Mouse (Mus musculus) heart, postnatal 0 days (tissue): ENCODE data around the gene Neurl1b. TPM values are rescaled to one million over a fixed set of nuclear protein-coding genes. Genes with fewer than 3 reads are reported as not detected.
A peak's percentile ranks its signal among the peaks of the same experiment; 100 is the strongest.

ENCODE experiments used
- ATAC-seq: fragments of 200-750 bp; cut with Nextera tagmentation; 2 replicates; pipeline ENCODE4 v1.8.0; 2017; ENCODE audit warnings: low read depth, moderate number of reproducible peaks, moderate library complexity; ENCODE audit not compliant: insufficient read depth
- DNase-seq: peaks from one replicate; pipeline ENCODE4 v3.0.0-alpha.2; 2016; ENCODE audit warnings: low spot score
- H3K27ac ChIP-seq: fragments of 300-500 bp; sonication (generic); 2 replicates; pipeline ENCODE4 v1.5.1; 2014; ENCODE audit warnings: low read depth, mild to moderate bottlenecking
- H3K27me3 ChIP-seq: fragments of 300-500 bp; sonication (generic); 2 replicates; pipeline ENCODE4 v1.6.1; 2014; ENCODE audit warnings: low read length, mixed read lengths; ENCODE audit not compliant: control insufficient read depth, insufficient read depth
- H3K36me3 ChIP-seq: fragments of 300-500 bp; sonication (generic); replicated peaks from 2 replicates; pipeline ENCODE4 v1.6.1; 2014; ENCODE audit warnings: low read length, mixed read lengths; ENCODE audit not compliant: control insufficient read depth, insufficient read depth
- H3K4me1 ChIP-seq: fragments of 300-500 bp; sonication (generic); 2 replicates; pipeline ENCODE4 v1.6.1; 2014; ENCODE audit warnings: antibody characterized with exemption; ENCODE audit not compliant: control insufficient read depth, insufficient read depth
- H3K4me2 ChIP-seq: fragments of 300-500 bp; sonication (generic); 2 replicates; pipeline ENCODE4 v1.6.1; 2014; ENCODE audit warnings: low read depth, mild to moderate bottlenecking, low read length, moderate library complexity
- H3K4me3 ChIP-seq: fragments of 300-500 bp; sonication (generic); 2 replicates; pipeline ENCODE4 v1.5.1; 2014; ENCODE audit warnings: low read depth, low read length
- H3K9ac ChIP-seq: fragments of 300-500 bp; sonication (generic); replicated peaks from 2 replicates; pipeline ENCODE4 v1.6.1; 2014; ENCODE audit warnings: low read depth, low read length, mixed read lengths
- H3K9me3 ChIP-seq: fragments of 300-500 bp; sonication (generic); replicated peaks from 2 replicates; pipeline ENCODE4 v1.6.1; 2016; ENCODE audit warnings: low read length; ENCODE audit not compliant: control insufficient read depth
- CTCF ChIP-seq: IDR thresholded peaks from 2 replicates; pipeline ENCODE4 v1.5.1; 2016; ENCODE audit warnings: antibody characterized with exemption, control low read depth, low read depth
- EP300 ChIP-seq: IDR thresholded peaks from 2 replicates; pipeline ENCODE4 v1.6.1; 2016; ENCODE audit warnings: antibody characterized with exemption, low read depth
- WGBS: fragments of 180-500 bp; shearing (Covaris S2); extraction: QIAGEN DNeasy Blood & Tissue Kit; methylation state at CpG from one replicate; pipeline ENCODE4 v1.1.7; 2014; 5-methylcytosine and 5-hydroxymethylcytosine counted together
- polyA plus RNA-seq: library from polyadenylated mRNA; unstranded; fragments of >200 nt; fragmentation: Nextera tagmentation; extraction: Ambion mirVana; gene quantifications from 2 replicates; pipeline ENCODE4 v1.2.1, GENCODE M21; 2015
- total RNA-seq: library from RNA; depleted of rRNA; stranded (reverse); fragments of >200 nt; gene quantifications from 2 replicates; pipeline ENCODE4 v1.2.3, GENCODE M21; 2014; ENCODE audit warnings: low replicate concordance

Gene Neurl1b
- total and polyA plus RNA-seq, 2 experiments from 2014 or later: 1.6 to 66.1 TPM

DNA sequence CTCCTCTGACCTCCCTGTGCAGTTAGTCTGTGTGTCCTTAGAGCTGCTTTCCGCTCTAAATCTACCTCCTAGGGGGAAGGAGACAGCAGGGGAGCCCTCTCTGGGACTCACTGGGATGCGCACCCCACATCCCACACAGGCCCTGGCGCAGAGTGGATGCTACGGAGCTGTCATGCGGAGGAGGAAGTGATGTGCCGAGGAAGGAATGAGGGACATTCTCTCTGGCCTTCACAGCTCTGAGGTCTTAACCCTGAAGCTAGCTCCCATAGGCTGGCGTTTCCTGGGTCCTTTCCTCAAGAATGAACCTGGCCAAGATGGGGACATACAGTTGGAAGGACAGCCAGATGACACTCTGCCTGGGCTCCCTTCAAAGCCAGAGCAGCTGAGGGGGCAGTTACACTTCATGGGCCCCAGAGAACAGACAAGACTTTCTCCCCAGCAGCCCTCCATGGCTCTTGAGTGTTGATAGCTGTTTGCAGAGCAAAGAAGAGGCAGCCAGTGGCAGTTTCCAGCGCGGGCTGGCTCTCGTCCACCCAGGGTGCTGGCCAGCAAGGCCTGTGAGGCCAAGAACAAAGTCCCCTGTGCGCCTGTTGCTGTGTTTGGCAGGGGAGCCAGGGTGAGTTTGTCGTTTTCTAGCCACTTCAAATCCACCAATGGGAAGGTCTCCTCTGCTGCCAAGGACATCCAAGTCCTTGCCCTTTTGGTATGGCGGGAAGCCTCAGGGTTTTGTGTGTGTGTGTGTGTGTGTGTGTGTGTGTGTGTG, 10.5 kb downstream of the Neurl1b start:
- TF ChIP-seq EP300: peak; percentile 79; the same call in 1 of the 2 replicates
- TF ChIP-seq CTCF: no peak
- DNase-seq: peak; percentile 91
- H3K36me3 ChIP-seq: no peaks in the 10 kb centered on the region; the same call in 1 of the 2 replicates
- peak overlapping the region; percentile 8; the same call in 1 of the 2 replicates for H3K4me2 ChIP-seq
- peak overlapping the region; percentile 91 for H3K27ac ChIP-seq
- no peak overlapping the region for H3K9ac ChIP-seq
- H3K4me3 ChIP-seq: no peak overlapping the region
- 28% methylated on average over 13 of the region's 13 CpGs for WGBS
- no peaks in the 10 kb centered on the region for H3K27me3 ChIP-seq
- H3K9me3 ChIP-seq: no peaks in the 10 kb centered on the region
- H3K4me1 ChIP-seq: peaks cover 30% of the 10 kb centered on the region
- peak; percentile 85 for ATAC-seq

GRCm38 (mm10) chr17:26433295-26433694, 18.7 kb downstream of the Neurl1b start:
- no peak for DNase-seq
- no peaks in the 10 kb centered on the region for H3K9me3 ChIP-seq
- H3K27me3 ChIP-seq: 0 out of 2 replicates have a peak, but pooled peaks cover 3% of the 10 kb centered on the region
- H3K9ac ChIP-seq: no peak overlapping the region
- no peak overlapping the region for H3K4me2 ChIP-seq
- no peak for ATAC-seq
- 54% methylated on average over 11 of the region's 11 CpGs for WGBS
- no peak overlapping the region for H3K27ac ChIP-seq
- H3K36me3 ChIP-seq: peaks cover 39% of the 10 kb centered on the region
- no peak for TF ChIP-seq CTCF
- no peak for TF ChIP-seq EP300
- H3K4me1 ChIP-seq: no peaks in the 10 kb centered on the region
- H3K4me3 ChIP-seq: no peak overlapping the region

- Histone ChIP-seq H3K4me3 (no peak overlapping the region), H3K27me3 (peaks cover 9% of the 10 kb centered on the region), H3K36me3 (peaks cover 59% of the 10 kb centered on the region), H3K9me3 (no peaks in the 10 kb centered on the region), H3K4me1 (no peaks in the 10 kb centered on the region), H3K27ac (no peak overlapping the region), H3K9ac (no peak overlapping the region), H3K4me2 (no peak overlapping the region)
- DNase-seq: no peak
- 92% methylated on average over 14 of the region's 14 CpGs for WGBS
- no peak for ATAC-seq
- TF ChIP-seq EP300 (no peak), CTCF (no peak)
Observed at GRCm38 (mm10) chr17:26437089-26437815, 22.6 kb downstream of the Neurl1b start.

DNA sequence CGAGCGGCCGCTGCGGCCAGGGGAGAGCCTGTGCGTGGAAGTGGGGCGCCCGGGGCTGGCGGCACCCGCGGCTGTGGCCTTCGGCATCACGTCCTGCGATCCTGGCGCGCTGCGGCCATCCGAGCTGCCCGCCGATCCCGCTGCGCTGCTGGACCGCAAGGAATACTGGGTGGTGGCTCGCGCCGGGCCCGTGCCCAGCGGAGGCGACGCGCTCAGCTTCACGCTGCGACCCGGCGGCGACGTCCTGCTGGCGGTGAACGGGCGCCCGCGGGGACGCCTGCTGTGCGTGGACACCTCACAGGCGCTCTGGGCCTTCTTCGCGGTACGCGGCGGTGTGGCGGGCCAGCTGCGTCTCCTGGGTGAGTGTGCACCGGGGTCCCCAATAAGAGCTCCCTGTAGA, 24.4 kb downstream of the Neurl1b start:
- Histone ChIP-seq H3K4me3 (peak overlapping the region; percentile 31), H3K36me3 (peaks cover 60% of the 10 kb centered on the region), H3K27ac (no peak overlapping the region), H3K27me3 (peaks cover 9% of the 10 kb centered on the region), H3K4me2 (peak overlapping the region; percentile 57), H3K9ac (peak overlapping the region; percentile 10; the same call in 1 of the 2 replicates), H3K4me1 (no peaks in the 10 kb centered on the region), H3K9me3 (no peaks in the 10 kb centered on the region)
- ATAC-seq: peak; percentile 25; the same call in 1 of the 2 replicates
- 34% methylated on average over 52 of the region's 52 CpGs for WGBS
- TF ChIP-seq EP300: no peak
- TF ChIP-seq CTCF: no peak
- no peak for DNase-seq

GRCm38 (mm10) chr17:26441024-26441423, 26.4 kb downstream of the Neurl1b start:
- H3K36me3 ChIP-seq: peaks cover 66% of the 10 kb centered on the region

More at GRCm38 (mm10) chr17:26441024-26441423, 26.4 kb downstream of the Neurl1b start:
- no peak overlapping the region for H3K9ac ChIP-seq
- DNase-seq (no peak), ATAC-seq (no peak)
- no peaks in the 10 kb centered on the region for H3K4me1 ChIP-seq
- no peaks in the 10 kb centered on the region for H3K9me3 ChIP-seq
- H3K27ac ChIP-seq: no peak overlapping the region
- H3K4me2 ChIP-seq: no peak overlapping the region
- no peak for TF ChIP-seq CTCF
- TF ChIP-seq EP300: no peak
- no peak overlapping the region for H3K4me3 ChIP-seq
- peaks cover 9% of the 10 kb centered on the region for H3K27me3 ChIP-seq
- 90% methylated on average over 10 of the region's 10 CpGs for WGBS
